Mouse (Mus musculus): ENCODE measurements around the gene Tgfbr1.
A peak's percentile ranks its signal among the peaks of the same experiment; 100 is the strongest.

Gene Tgfbr1

DNA sequence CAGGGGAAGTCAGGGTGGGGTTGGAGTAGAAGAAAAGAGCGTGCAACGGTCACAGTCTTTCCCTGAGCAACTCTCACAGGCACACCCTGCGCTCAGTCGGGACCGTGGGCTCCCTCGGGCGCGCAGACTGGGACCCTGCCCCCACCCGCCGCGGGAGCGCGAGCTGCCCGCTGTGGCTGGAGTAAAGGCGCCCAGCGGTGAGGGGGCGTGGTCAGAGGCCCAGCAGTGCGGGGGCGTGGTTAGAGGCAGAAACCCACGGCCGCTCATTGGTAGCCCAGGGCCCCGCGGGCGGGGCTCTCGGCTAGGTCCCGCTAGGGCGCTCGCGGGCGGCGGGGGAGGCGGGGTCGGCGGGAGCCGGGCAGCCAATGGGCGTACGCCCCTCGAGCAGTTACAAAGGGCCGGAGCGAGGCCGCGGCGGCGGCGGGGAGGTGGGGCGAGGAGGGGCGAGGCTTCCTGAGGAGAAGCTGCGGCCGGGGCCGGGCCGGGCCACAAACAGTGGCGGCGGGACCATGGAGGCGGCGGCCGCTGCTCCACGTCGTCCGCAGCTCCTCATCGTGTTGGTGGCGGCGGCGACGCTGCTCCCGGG, at the start of gene Tgfbr1:
TSS of gene Tgfbr1 (plus strand) at position 420 of the 586 bp plus-strand sequence.
- DNase-seq (ENCODE audit: low spot score in 2 of 2) = peak; percentile 93 to 94

DNA sequence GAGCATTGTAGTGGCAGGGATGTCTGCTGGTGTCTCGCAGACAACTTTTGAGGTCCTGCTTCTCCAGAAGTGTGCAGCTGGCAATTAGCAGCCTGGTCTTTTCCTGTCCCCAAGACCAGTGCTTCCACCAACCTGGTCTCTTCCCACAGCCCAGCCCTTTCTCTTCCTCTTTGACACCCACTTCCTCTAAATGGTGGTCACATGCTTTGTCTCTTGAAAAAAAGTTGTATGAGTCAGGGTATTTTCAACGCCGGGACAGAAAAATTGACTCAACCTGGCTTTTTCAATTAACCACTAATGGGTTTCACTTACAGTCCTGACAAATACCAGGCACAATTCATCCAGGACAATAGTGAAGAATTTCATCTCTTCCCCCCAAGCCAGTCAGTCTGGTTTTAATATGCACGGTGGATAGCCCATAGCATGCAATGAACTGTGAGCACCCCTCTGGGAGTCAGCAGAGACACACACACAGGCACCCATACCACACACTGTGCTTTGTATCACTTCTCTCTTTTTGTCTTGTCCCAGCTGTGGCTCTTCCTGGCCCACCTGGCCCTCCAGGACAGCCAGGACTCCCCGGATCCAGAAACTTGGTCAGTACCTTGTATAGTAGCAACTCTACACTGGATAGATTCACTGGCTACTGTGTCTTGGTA, 49.6 kb upstream of the Tgfbr1 start:
- DNase-seq (ENCODE audit: low spot score in 2 of 2) = no peak

DNA sequence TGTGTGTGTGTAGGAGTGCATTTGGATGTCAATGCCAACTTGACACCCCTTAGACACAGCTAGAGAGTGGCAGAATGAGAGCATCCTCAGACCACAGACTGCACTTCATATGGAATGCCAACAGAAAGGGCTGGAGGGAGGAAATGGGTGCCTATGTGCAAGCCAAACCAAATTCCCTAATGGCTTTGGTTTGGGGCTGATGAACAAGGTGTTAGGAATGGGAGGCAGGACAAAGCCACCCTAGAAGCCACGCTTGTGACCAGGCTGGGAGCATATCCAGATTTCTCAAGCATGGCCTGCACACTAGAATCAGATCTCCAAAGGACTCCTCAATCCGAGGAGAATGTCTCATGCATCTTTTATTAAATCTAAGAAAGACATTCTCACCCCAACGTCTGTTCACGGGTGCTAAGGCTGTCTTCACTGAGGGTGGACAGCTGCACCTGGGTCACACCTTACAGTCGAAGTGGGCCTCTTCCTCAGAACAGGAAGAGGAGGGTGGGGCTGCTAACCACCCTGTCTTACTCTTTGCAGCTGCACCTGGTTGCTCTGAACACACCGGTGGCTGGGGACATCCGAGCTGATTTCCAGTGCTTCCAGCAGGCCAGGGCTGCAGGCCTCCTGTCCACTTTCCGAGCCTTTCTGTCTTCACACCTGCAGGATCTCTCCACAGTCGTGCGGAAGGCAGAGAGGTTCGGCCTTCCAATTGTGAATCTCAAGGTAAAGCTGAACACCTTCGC, 43.0 kb upstream of the Tgfbr1 start:
- DNase-seq (ENCODE audit: low spot score in 2 of 2) = no peak

DNA sequence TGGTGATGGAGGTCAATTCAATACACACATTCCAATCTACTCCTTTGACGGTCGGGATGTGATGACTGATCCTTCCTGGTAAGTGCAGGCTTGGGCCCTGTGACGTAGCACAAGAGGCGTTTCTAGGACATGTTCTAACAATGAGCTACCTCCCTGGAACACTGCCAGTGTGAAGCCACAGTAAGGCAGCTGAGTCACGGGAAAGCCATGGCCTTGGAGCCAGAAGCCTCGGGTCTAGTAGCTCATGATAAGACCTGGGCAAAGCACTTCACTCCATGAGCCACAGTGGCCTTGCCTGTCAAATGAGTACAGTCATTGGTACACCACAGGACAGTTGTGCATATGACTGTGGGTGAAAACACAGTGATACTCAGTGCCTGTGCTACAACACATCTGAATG, 42.2 kb upstream of the Tgfbr1 start:
- DNase-seq (ENCODE audit: low spot score in 2 of 2) = no peak

DNA sequence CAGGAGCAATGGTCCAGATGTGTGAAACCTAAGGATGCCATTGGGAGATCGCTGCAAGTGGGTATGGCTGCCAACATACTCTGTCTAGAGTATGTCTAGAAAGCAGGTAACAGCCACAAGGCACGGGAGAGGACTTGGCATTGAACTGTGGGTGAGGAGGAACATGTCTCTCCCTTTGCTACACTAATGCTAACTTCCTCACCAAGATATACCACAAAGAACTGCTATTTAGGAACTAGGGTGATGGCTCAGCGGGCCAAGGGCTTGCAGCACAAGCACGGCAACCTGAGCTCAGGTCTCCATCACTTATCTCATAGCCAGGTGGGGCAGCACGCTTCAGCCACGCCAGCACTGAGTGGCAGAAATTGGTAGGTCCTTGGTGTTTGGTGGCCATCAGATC, 41.6 kb upstream of the Tgfbr1 start:
- DNase-seq (ENCODE audit: low spot score in 2 of 2) = no peak

DNA sequence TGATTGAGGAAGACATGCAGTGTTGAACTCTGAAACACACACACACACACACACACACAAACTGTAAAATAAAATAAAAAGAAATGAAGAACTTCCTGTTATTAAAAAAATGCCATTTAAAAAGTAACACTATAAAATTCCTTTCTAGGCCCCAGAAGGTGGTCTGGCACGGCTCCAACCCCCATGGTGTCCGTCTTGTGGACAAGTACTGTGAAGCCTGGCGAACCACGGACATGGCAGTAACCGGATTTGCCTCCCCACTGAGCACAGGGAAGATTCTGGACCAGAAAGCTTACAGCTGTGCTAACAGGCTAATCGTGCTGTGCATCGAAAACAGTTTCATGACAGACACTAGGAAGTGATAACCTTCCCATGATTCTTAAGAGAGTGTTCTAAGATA, 41.1 kb upstream of the Tgfbr1 start:
- no peak for DNase-seq (ENCODE audit: low spot score in 2 of 2)

DNA sequence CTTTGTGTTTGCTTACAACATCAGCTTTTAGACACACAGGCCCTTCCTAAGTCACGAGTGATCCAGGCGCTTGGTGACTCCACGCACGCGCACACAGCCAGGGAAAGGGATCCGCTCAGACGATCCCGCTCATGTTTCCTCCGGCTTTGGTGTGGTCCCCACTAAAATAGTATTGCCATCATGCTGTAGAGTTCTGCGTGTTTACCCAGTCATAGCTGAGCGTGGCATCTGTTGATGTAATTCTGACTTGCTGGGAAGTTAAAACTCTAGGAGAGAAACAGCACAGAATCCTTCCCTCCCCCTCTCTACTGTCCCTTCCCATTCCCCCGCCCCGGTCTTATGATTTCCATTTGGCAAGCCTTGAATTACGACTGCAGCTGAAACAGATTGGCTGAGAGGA, 40.3 kb upstream of the Tgfbr1 start:
- DNase-seq (ENCODE audit: low spot score in 2 of 2) = peak; percentile 41 to 53

DNA sequence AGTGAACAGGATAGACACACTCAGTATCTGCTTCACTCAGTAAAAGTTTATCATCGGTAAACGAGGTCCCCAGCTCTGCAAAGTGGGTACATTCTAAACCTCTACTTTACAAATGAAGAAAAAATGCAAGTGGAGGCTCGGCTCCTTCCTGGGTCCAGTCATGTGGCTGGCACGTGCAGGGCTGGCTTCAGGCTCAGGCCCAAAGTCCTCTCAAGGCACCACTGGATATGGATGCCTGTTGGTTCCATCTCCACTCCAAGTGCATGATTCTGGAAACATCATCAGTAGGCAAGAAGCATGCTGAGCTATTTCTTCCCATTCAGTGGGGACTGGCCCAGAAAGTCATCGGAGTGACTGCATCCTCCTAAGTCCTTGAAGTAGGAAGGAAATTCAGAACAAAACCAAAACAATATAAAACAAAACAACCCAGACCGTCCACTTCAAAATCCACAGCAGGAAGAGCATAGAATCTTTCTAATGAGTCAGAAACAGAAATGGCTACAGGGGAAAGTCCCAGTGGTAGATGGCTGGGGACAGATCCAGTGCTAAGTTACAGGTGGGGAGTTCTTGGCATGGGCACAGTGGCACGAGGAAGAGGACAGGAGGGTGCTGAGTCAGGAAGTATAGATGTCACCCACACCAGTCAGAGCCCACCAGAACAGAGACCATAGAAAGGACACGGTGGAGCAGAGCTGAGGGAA, 39.2 kb upstream of the Tgfbr1 start:
- no peak for DNase-seq (ENCODE audit: low spot score in 2 of 2)

DNA sequence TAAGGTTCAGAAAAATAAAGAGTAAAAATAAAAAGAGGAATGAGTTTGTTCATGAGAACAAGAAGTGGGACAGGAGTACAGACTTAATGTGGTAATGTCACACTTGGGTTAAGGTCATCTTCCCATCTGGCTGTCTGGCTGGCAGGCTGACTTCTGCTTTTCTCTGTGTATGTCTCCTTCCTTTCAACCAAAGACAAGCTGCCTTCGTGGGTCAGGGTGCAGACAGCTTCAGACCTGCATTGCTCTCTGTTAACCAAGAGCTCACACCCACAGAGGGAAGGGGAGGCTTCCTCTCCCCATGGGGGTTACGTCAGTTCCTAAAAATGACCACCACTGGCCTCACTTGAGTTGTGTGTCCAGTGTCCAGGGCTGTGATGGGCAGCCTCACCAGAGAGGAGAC, 37.6 kb upstream of the Tgfbr1 start:
- DNase-seq (ENCODE audit: low spot score in 2 of 2) = no peak

DNA sequence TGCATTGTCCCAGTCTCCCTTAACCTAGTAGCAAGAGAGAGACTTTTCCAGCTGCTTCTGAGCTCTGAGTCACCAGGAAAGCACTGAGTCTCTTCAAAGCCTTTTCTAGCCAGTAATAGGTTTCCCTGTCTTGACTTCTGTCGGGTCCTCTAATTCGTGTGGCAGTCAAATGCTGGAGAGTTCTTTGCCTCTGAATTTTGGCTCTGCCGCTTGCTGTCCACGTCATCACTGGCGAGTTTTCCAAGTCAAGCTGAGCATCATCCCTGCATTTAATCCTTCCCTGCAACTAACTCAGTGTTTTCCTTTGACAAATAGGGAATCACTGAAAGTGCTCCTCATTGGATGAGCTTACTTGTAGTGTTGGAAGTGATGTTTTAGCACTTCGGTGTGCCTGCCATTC, 36.6 kb upstream of the Tgfbr1 start:
- no peak for DNase-seq (ENCODE audit: low spot score in 2 of 2)

DNA sequence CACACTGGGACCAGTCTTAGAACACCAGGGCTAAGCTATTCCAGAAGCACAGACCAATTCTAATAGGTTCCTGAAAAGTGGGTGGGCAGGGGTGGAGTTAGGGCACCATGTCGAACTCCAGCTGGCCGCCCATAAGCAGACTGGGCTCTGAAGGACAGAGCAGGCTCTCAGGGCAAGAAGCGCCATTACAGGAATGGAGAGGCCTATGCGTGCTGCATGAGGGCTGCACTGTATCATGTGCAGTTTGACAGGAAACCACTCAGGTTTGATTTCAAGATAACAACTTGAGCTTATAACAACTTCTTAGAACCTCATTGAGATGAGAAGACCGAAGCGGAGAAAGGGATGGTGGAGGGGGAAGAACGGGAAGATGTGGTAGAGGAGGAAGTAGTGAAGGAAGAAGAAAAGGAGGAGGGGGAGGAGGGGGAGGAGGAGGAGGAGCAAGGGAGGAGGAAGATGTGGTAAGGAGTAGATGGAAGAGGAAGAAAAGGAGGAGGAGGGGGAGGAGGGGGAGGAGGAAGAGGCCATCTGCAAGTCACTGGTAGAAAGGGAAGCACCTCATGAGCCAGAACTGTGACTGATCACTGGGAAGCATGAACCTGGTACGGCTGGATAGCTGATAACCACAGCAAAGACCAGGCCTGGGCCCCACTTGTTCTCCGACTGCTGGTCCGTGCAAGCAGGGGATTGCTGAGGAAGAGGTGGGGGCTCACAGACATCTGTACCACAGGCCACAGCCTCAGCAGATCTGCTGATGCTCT, 33.3 kb upstream of the Tgfbr1 start:
- DNase-seq (ENCODE audit: low spot score in 2 of 2) = no peak

DNA sequence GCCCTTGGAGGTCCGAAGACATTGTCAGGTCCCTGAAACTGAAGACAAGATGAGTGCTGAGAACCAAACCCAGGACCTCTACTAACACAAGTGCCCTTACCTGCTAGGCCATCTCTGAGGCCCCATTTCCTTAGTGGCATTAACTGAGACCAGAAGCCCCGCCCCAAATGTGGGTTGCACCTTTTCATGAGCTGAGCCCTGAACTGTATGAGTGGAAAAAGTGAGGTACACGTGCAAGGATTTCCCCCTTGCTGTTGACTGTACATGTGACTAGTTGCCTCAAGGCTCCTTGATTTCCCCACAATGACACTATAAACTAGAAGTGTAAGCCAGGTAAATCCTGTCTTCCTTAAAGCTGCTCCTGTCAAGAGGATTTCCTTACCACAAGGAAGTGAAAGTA, 30.7 kb upstream of the Tgfbr1 start:
- no peak for DNase-seq (ENCODE audit: low spot score in 2 of 2)

DNA sequence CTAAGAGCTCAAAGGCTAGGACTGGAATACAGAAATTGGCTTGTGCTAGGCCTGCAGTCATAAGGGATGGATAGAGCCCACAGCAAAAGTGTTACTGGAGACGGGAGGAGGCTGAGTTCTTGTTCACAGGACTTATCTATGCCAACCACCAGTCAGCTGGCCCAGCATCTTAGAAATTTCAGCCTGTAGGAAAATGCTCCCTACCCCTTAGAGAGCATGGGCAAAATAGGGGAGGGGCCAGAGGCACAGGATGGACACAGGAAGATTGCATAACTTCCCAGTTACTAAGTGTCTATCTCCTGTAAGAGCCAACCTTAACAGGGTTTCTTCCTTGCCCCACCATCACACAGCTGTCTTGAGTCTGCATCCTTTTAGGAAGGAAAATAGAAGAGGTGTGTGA, 28.8 kb upstream of the Tgfbr1 start:
- no peak for DNase-seq (ENCODE audit: low spot score in 2 of 2)

DNA sequence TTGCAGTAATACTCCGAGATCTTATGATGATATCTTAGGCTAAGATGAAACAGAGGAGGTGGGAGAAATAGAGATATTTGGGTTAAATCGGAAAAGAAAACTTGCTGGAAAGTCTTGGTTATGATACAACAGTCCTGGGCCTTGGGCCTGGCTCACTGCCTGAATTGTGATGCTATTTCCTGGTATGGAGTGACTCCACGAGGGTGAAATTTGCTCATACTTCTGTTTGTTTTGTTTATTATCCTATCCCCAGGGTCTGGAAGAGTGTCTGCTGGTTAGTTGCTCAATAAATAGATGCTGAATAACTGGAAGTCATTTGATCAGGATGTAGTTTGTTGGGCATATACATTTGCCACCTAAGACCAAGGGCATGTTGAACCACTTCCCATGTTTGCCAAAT, 25.2 kb upstream of the Tgfbr1 start:
- no peak for DNase-seq (ENCODE audit: low spot score in 2 of 2)

DNA sequence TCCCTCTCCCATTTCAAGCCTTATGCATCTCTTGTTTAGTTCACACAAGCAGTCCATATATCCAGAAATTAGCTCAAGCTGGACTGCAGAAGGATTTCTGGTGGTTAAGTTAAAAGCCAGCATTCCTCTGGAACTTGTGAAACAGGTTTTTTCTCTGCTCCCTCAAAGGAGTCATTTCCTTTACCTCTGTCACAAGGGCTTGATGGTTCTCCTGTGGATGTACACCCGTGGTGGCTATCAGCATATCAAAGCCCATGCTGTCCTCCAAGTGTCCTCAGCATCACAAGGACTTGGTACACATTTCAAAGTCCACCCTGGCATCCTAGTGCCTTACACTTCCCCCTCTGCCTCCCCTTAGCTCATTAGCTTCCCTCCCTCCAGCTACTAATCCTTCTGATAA, 23.7 kb upstream of the Tgfbr1 start:
- DNase-seq (ENCODE audit: low spot score in 2 of 2) = no peak

DNA sequence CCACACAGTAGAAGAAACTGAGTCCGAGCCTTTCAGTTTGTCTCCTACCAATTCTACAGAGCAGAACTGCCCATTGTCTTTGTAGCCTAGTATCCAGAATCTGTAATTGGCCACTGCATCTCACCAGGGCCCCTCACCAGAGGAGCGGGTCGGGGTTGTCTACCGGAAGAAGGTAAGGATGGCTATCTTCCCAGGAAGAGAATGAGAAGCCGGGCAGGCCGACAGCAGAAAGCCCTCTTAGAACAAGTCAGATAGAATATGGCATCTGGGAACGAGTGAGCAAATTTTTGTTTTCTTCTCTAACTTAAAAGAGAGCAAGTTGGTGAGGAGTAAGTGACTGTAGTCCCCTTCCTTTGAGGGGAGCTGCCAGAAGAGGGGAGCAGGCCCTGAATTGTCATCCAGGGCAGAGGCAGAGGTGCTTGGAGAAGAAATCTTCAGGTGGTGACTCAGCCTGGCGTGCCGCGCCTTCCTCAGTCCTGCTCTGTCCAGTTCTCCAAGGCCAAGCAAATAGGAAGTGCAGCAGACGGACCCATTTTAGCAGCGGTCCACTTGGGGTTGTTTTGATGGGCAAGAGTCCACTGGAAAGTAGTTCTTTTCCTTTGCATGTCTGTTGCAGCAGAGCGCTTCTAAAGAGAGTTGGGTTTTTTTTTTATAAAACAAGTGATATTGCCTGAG, 22.5 kb upstream of the Tgfbr1 start:
- DNase-seq (ENCODE audit: low spot score in 2 of 2) = no peak

DNA sequence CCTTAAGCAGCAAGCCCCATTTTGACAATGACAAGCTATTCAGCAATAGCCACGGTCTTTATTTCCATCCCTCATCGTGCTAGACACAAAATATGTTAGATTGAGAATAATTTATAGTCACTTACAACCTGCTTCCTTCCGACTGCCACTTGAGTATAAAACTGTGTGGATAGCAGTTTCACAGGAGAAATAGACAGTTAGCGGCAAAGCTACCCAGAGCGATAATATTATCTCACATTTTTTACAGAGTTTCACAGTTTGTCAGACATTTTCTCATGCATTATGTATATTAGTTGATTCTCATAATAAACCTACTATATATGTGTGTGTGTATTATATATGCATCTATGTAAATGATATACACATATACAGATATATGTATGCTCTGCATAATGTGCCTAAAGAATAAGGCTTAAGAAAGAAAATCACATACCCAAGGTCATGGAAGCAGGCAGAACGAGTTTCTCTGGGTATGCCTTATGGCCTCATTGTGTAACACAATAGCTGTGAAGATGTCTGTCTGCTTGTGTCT, 20.1 kb upstream of the Tgfbr1 start:
- no peak for DNase-seq (ENCODE audit: low spot score in 2 of 2)

DNA sequence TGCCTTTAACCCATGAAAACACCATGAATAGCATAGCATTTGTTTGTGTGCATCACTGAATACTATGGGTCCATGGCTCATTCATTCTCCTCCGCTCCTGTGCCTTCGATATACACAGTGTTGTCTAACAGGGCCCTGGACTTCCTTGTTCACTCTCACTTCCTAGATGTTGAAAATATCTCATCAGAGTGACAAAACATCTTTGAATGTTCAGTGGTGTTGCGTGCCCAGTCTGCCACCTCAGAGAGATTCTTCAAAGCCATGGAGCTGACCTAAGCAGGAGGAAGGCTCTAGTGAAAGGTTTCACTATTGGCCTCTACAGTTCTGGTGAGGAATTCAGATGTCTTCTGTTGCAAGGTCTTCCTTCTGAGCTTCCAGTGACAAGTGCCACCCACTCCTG, 19.5 kb upstream of the Tgfbr1 start:
- no peak for DNase-seq (ENCODE audit: low spot score in 2 of 2)

DNA sequence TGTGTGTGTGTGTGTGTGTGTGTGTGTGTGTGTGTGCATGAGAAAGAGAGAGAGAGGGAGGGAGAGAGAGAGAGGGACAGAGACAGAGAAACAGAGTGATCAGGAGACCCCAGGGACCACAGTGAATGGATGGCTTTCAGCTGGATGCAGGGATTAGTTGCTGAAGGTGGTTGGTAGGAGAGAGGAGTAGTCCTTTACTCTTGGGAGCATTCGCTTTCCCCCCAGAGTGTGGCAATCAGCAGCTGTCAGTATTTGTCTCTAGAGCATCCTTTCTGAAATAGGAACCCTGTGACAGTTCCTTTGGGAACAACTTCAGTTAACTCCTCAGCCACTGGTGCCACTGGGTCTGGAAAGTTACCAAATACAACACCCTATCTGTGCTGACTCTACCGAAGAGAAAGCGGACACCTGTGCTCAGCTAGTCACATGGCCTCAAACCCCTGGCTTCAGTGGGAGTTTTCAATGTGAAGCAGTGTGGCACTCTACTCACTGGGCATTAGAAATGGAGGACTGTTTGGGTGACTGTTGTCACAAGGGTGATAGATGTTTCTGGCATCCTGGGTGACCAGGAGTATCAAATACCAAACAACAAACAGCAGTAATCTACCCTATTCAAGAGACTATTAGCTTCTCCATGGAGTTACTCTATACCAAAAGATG, 16.0 kb upstream of the Tgfbr1 start:
- DNase-seq (ENCODE audit: low spot score in 2 of 2) = no peak

DNA sequence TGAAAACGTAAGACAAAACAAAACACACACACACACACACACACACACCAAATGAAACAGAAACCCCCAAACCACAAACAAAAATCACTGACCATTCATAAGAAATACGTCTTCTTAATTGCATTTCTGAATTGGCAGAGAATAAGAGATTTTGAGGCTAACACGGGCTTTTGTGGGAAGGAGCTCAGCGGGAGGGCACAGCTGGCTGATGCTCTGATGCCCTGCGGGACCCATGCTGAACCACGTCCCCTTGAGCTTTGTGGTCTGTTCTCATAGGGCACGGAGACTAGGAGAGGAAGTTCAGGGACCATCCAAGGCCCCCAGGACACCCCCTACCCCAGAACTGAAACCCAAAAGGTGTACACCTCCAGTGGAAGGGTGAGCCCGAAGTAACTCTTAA, 10.4 kb upstream of the Tgfbr1 start:
- DNase-seq (ENCODE audit: low spot score in 2 of 2) = no peak

DNA sequence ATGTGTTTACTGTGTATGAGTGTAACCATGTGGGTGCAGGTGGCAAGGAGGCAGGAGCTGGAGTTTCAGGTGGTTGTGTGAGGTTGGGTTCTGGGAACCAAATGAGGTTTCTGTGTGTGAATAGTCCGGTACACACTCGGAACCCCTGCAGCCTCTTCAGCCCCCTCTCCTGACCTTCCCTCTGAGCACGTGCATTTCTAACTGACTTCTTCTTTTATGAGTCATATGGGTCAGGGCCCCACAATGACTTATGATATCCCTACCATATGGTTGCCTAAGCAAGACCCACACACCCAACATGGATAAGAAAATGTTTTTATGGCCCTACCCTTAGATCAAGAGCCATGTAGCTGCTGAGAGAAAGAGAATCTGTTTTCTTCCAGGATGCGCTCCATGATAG, 6.0 kb upstream of the Tgfbr1 start:
- DNase-seq (ENCODE audit: low spot score in 2 of 2) = no peak
